Mouse (Mus musculus) limb, embryonic 13.5 days (tissue): Measurements from ENCODE around the gene Acyp1. TPM values are rescaled to one million over a fixed set of nuclear protein-coding genes. Genes with fewer than 3 reads are reported as not detected.
"Not testable (repeated sequence)": the region's sequence is repeated elsewhere in the genome, so short reads cannot be mapped to it uniquely, and the experiment has no call there.

Experiments used
- ATAC-seq: fragments of 200-750 bp; cut with Nextera tagmentation; 2 replicates; pipeline ENCODE4 v1.8.0; 2017; ENCODE audit warnings: low read depth, moderate number of reproducible peaks, moderate TSS enrichment; ENCODE audit not compliant: low FRiP score
- H3K27ac ChIP-seq: fragments of 300-500 bp; sonication (generic); 2 replicates; pipeline ENCODE4 v1.5.1; 2015; ENCODE audit warnings: inconsistent platforms, mild to moderate bottlenecking, moderate library complexity
- H3K27me3 ChIP-seq: fragments of 300-500 bp; sonication (generic); 2 replicates; pipeline ENCODE4 v1.6.1; 2015; ENCODE audit warnings: mild to moderate bottlenecking, inconsistent platforms
- H3K36me3 ChIP-seq: fragments of 300-500 bp; sonication (generic); 2 replicates; pipeline ENCODE4 v1.6.1; 2015; ENCODE audit warnings: inconsistent platforms, mild to moderate bottlenecking, moderate library complexity
- H3K4me1 ChIP-seq: fragments of 300-500 bp; sonication (generic); 2 replicates; pipeline ENCODE4 v1.6.1; 2015; ENCODE audit warnings: inconsistent platforms
- H3K4me2 ChIP-seq: fragments of 300-500 bp; sonication (generic); replicated peaks from 2 replicates; pipeline ENCODE4 v1.6.1; 2015; ENCODE audit warnings: inconsistent platforms, mild to moderate bottlenecking, moderate library complexity
- H3K4me3 ChIP-seq: fragments of 300-500 bp; sonication (generic); 2 replicates; pipeline ENCODE4 v1.5.1; 2015; ENCODE audit warnings: moderate library complexity, mild to moderate bottlenecking, inconsistent platforms
- H3K9ac ChIP-seq: fragments of 300-500 bp; sonication (generic); 2 replicates; pipeline ENCODE4 v1.6.1; 2015; ENCODE audit warnings: mild to moderate bottlenecking, inconsistent platforms
- H3K9me3 ChIP-seq: fragments of 300-500 bp; sonication (generic); 2 replicates; pipeline ENCODE4 v1.6.1; 2016; ENCODE audit warnings: inconsistent platforms
- WGBS: fragments of 180-500 bp; shearing (Covaris S2); methylation state at CpG from one replicate; pipeline ENCODE4 v1.1.7; 2015; 5-methylcytosine and 5-hydroxymethylcytosine counted together
- polyA plus RNA-seq: library from polyadenylated mRNA; unstranded; fragments of >200 nt; fragmentation: Nextera tagmentation; extraction: Ambion mirVana; gene quantifications from 2 replicates; pipeline ENCODE4 v1.2.1, GENCODE M21; 2015

The Acyp1 gene
- polyA plus RNA-seq, 1 experiment from 2014 or later: 44.8 TPM

DNA sequence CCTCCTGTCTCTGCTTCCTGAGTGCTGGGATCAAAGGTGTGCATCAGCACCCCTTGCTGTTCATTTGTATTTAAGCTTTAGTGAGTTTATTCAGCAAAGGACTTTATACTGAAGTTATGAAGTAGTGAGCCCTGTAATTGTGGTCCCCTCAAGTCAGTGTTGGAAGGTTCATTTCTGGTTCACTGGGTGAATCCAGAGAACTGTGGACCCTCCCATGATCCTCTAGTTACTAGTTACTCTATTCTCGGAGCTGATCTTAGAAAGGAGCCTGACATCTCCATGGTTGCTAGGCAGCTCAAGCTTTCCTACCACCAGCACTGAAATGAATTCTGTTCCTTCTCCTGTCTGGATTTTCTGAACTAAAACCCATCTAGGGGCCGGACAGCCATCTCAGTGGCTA, 7.3 kb upstream of the Acyp1 start:
- WGBS: 98% methylated on average over 2 of the region's 2 CpGs
- H3K4me3 ChIP-seq: no peak overlapping the region
- no peak for ATAC-seq
- no peak overlapping the region for H3K9ac ChIP-seq
- H3K27me3 ChIP-seq: 0 out of 2 replicates have a peak, but pooled peaks cover 3% of the 10 kb centered on the region
- no peak overlapping the region for H3K4me2 ChIP-seq
- no peak overlapping the region for H3K27ac ChIP-seq
- peaks cover 25% of the 10 kb centered on the region for H3K4me1 ChIP-seq
- peaks cover 14% of the 10 kb centered on the region for H3K9me3 ChIP-seq
- peaks cover 13% of the 10 kb centered on the region for H3K36me3 ChIP-seq

- H3K27me3 ChIP-seq: 0 out of 2 replicates have a peak, but pooled peaks cover 4% of the 10 kb centered on the region
- no peaks in the 10 kb centered on the region for H3K36me3 ChIP-seq
- H3K9ac ChIP-seq: no peak overlapping the region
- H3K27ac ChIP-seq: no peak overlapping the region
- H3K9me3 ChIP-seq: peaks cover 14% of the 10 kb centered on the region
- no peak overlapping the region for H3K4me3 ChIP-seq
- no peak for ATAC-seq
- H3K4me2 ChIP-seq: no peak overlapping the region
- H3K4me1 ChIP-seq: peaks cover 30% of the 10 kb centered on the region
These were observed 4.7 kb upstream of the Acyp1 start for GRCm38 (mm10) chr12:85292906-85293305.

GRCm38 (mm10) chr12:85292288-85292687, 4.0 kb upstream of the Acyp1 start:
- 77% methylated on average over 6 of the region's 6 CpGs for WGBS
- Histone ChIP-seq H3K4me2 (no peak overlapping the region), H3K27me3 (0 out of 2 replicates have a peak, but pooled peaks cover 4% of the 10 kb centered on the region), H3K9ac (no peak overlapping the region), H3K4me3 (no peak overlapping the region), H3K9me3 (peaks cover 14% of the 10 kb centered on the region), H3K27ac (no peak overlapping the region), H3K36me3 (no peaks in the 10 kb centered on the region), H3K4me1 (peaks cover 30% of the 10 kb centered on the region)
- ATAC-seq: no peak

DNA sequence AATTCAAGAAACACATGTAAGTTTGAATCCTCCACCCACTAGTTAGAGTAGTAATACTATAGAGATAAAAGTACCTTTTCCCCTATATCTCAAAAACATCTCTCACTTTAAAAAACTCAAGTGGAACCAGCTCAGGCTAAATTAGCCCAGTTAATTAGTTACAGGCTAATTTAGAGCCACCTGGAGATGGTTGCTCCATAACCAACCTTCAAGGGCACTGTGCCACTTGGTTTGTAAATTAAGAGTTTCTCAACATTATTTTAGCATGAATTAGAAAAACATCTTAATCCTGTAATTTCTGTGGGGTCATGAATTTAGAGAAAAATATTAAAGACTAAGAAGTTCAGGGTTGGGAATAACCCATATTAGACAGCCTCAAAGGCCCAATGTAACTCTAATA, 3.3 kb upstream of the Acyp1 start:
- Histone ChIP-seq H3K36me3 (no peaks in the 10 kb centered on the region), H3K9me3 (peaks cover 14% of the 10 kb centered on the region), H3K4me3 (no peak overlapping the region), H3K27me3 (0 out of 2 replicates have a peak, but pooled peaks cover 4% of the 10 kb centered on the region), H3K27ac (no peak overlapping the region), H3K4me1 (peaks cover 22% of the 10 kb centered on the region), H3K9ac (no peak overlapping the region), H3K4me2 (no peak overlapping the region)
- no peak for ATAC-seq

- Histone ChIP-seq H3K27ac (no peak overlapping the region), H3K4me2 (no peak overlapping the region), H3K4me1 (peaks cover 22% of the 10 kb centered on the region), H3K4me3 (no peak overlapping the region), H3K36me3 (no peaks in the 10 kb centered on the region), H3K9me3 (peaks cover 14% of the 10 kb centered on the region), H3K9ac (no peak overlapping the region), H3K27me3 (0 out of 2 replicates have a peak, but pooled peaks cover 4% of the 10 kb centered on the region)
- WGBS: 69% methylated on average over 10 of the region's 10 CpGs
- no peak for ATAC-seq
These were observed 2.4 kb upstream of the Acyp1 start for GRCm38 (mm10) chr12:85290633-85291032.

DNA sequence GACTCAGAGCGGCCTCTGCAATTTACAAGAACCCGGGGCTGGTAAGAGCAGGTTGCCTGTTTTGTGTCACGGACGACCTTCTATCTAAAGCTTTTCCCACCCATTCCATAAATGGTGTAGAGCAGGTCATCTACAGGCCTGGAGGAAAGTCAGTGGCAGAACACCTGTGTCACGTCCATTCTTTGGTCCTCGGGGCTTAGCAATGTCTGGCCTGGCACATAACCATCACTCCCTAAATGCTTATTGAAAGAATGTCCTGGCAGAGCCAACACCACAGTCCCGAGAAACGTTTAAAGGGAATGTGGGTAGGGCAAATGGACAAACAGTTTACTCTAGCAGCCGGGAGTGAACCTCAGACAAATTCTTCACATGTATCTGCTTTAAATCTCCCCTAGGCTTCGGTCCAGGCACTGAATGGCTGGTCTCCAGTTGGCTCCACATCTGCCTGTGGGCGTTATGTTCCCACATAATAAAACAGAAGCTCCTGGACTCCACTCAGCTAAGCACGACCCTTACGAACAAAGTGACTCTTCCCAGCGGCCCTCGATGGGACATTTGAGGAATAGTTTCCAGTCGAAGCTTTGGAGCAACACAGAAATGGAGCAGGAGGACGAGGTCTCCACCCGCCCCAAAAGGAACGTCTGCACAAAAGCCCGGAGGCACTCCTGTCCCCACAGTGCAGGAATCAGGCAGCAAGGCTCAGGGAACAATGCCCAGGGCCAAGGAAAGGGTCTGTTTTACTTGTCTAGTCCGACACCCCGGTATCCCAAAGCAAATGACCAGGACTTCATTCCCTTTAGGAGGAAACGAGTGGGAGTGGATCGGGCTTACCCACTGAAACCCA, 1.1 kb upstream of the Acyp1 start:
- WGBS: 38% methylated on average over 24 of the region's 24 CpGs
- Histone ChIP-seq H3K9ac (peak overlapping the region; percentile 62), H3K9me3 (peaks cover 7% of the 10 kb centered on the region), H3K4me1 (peaks cover 22% of the 10 kb centered on the region), H3K36me3 (no peaks in the 10 kb centered on the region), H3K27me3 (0 out of 2 replicates have a peak, but pooled peaks cover 4% of the 10 kb centered on the region), H3K27ac (peak overlapping the region; percentile 28; the same call in 1 of the 2 replicates), H3K4me3 (peak overlapping the region; percentile 54), H3K4me2 (peak overlapping the region; percentile 84)
- peak; percentile 26; the same call in 1 of the 2 replicates for ATAC-seq

DNA sequence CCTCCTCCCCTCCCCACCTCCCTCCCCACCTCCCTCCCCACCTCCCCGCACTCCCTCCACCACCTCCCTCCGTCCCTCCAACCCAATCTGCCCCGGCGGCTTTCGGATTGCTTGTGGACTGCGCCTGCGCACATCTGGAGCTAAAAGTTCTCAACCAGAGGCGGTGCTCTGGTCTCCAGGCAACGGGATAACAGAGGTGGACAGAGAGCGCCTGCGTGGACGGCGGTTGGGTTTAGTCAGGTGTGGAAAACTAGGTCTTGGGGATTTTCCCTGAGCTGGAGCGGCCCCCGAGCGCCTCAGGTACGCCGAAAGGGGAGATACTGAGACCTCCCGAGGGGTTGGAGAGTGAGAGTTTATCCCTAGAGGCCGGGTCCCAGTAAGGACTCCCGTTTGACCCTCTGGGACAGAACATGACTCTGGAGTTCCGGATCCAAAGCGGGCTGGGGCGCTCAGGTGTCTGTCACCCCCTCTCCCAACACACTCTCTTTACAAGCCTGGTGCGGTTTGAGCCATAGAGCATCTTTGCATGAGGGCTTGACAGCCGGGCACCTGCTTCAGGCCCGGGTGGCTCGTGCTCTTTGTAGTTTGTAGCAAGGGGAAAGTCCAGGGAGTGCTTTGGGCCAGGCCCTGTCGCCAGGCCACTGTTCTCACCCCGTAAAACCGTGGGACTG, 383 bp upstream of the Acyp1 start, which contains the start of gene Zc2hc1c:
Zc2hc1c (plus strand) TSS at position 106 of the 671 bp plus-strand sequence.
- ATAC-seq: peak; percentile 93
- H3K27ac ChIP-seq: peak within 1 kb of the TSS; percentile 67; the same call in 1 of the 2 replicates
- 2% methylated on average over 31 of the region's 31 CpGs for WGBS
- H3K9ac ChIP-seq: peak within 1 kb of the TSS; percentile 75
- H3K4me1 ChIP-seq: peaks cover 22% of the 10 kb centered on the region
- H3K4me2 ChIP-seq: peak within 1 kb of the TSS; percentile 84
- H3K36me3 ChIP-seq: no peaks in the 10 kb centered on the region
- H3K9me3 ChIP-seq: no peaks in the 10 kb centered on the region
- peak within 1 kb of the TSS; percentile 54 for H3K4me3 ChIP-seq
- H3K27me3 ChIP-seq: 0 out of 2 replicates have a peak, but pooled peaks cover 4% of the 10 kb centered on the region

DNA sequence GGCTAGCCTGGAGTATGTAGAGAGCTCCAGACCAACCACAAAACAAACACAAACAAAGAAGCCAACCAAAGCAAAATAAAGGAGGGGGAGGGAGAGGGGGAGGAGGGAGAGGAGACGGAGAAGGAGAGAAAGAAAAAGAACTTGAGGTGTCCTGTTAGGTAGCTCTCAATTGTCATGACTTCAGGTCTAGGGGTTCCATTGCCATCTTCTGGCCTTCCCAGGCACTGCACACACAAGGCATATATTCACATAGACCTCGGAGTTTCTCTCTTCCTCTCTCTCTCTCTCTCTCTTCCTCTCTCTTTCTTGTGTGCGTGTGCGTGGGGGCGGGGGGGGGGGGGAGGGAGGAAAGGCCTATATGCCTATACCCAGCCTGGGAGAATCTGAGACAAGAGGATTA, 1.3 kb downstream of the Acyp1 start:
- no peak overlapping the region for H3K4me3 ChIP-seq
- H3K4me1 ChIP-seq: peaks cover 22% of the 10 kb centered on the region
- H3K36me3 ChIP-seq: no peaks in the 10 kb centered on the region
- H3K4me2 ChIP-seq: no peak overlapping the region
- no peaks in the 10 kb centered on the region for H3K9me3 ChIP-seq
- no peak for ATAC-seq
- H3K9ac ChIP-seq: no peak overlapping the region
- 45% methylated on average over 3 of the region's 5 CpGs for WGBS
- H3K27me3 ChIP-seq: 0 out of 2 replicates have a peak, but pooled peaks cover 4% of the 10 kb centered on the region
- H3K27ac ChIP-seq: no peak overlapping the region

DNA sequence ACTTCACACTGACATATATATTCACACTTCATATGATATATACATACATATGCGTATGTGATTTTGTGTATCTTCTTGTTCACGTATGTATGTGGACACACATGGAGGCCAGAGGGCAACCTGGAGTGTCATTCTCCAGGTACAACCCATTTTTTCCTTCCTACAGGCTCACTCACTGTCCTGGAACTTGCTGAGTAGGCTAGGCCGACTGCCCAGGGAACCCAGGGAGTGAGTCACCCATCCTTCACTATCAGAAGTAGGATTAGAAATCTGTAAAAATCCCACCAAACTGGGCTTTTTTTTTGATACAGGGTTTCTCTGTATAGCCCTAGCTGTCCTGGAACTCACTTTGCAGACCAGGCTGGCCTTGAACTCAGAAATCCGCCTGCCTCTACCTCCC, 3.2 kb downstream of the Acyp1 start:
- H3K4me1 ChIP-seq: peaks cover 22% of the 10 kb centered on the region
- no peaks in the 10 kb centered on the region for H3K27me3 ChIP-seq
- no peak for ATAC-seq
- H3K9me3 ChIP-seq: no peaks in the 10 kb centered on the region
- no peak overlapping the region for H3K4me3 ChIP-seq
- H3K4me2 ChIP-seq: no peak overlapping the region
- no peak overlapping the region for H3K9ac ChIP-seq
- H3K27ac ChIP-seq: no peak overlapping the region
- no peaks in the 10 kb centered on the region for H3K36me3 ChIP-seq
- 91% methylated on average over 4 of the region's 4 CpGs for WGBS

GRCm38 (mm10) chr12:85284331-85284730, 3.9 kb downstream of the Acyp1 start:
- Histone ChIP-seq H3K27me3 (no peaks in the 10 kb centered on the region), H3K36me3 (no peaks in the 10 kb centered on the region), H3K27ac (no peak overlapping the region), H3K9ac (no peak overlapping the region), H3K4me2 (no peak overlapping the region), H3K4me1 (peaks cover 21% of the 10 kb centered on the region), H3K9me3 (no peaks in the 10 kb centered on the region), H3K4me3 (no peak overlapping the region)
- 73% methylated on average over 8 of the region's 8 CpGs for WGBS
- no peak for ATAC-seq

DNA sequence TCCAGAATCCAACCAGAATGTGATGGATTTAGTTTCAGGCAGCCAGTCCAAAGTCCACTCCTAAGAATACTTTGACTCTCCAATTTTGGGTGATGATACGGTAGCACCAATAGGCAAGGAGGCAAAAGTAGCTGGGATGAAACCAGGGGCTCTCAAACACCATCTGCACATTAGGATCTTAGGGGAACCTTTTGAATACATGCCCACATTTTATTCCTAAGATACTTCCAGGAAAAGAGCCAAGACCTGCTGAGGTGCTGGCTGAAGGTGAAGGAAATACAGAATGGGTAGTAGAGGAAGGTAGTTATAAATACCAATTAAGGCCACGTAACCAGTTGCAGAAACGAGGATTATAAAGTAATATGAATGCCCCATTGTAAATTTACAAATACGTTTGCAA, 6.5 kb downstream of the Acyp1 start:
- H3K4me2 ChIP-seq, H3K36me3 ChIP-seq, H3K4me1 ChIP-seq, H3K9me3 ChIP-seq, ATAC-seq, H3K4me3 ChIP-seq, H3K27ac ChIP-seq, H3K9ac ChIP-seq, H3K27me3 ChIP-seq: not testable (repeated sequence)
- WGBS: 54% methylated on average over 2 of the region's 4 CpGs
